Mouse (Mus musculus) neural tube, embryonic 12.5 days (tissue): ENCODE measurements at regions not wholly inside any gene's neighbourhood (a gene's known extent, or its start where the extent isn't known, plus 50 kb on each side); places are given as distances from the start of the nearest gene placed in this dataset.
A peak's percentile ranks its signal among the peaks of the same experiment; 100 is the strongest.

Source experiments
- ATAC-seq: fragments of 200-750 bp; cut with Nextera tagmentation; 2 replicates; pipeline ENCODE4 v1.8.0; 2017; ENCODE audit warnings: low read depth, mild to moderate bottlenecking, moderate TSS enrichment, moderate library complexity; ENCODE audit not compliant: low FRiP score
- H3K27ac ChIP-seq: fragments of 300-500 bp; sonication (generic); 2 replicates; pipeline ENCODE4 v1.5.1; 2016
- H3K27me3 ChIP-seq: fragments of 300-500 bp; sonication (generic); replicated peaks from 2 replicates; pipeline ENCODE4 v1.6.1; 2016; ENCODE audit warnings: mild to moderate bottlenecking
- H3K36me3 ChIP-seq: fragments of 300-500 bp; sonication (generic); 2 replicates; pipeline ENCODE4 v1.6.1; 2016; ENCODE audit warnings: mild to moderate bottlenecking
- H3K4me1 ChIP-seq: fragments of 300-500 bp; sonication (generic); 2 replicates; pipeline ENCODE4 v1.6.1; 2016
- H3K4me2 ChIP-seq: fragments of 300-500 bp; sonication (generic); replicated peaks from 2 replicates; pipeline ENCODE4 v1.6.1; 2016; ENCODE audit warnings: mild to moderate bottlenecking
- H3K4me3 ChIP-seq: fragments of 300-500 bp; sonication (generic); 2 replicates; pipeline ENCODE4 v1.5.1; 2016
- H3K9ac ChIP-seq: fragments of 300-500 bp; sonication (generic); 2 replicates; pipeline ENCODE4 v1.6.1; 2016; ENCODE audit warnings: mild to moderate bottlenecking
- H3K9me3 ChIP-seq: fragments of 300-500 bp; sonication (generic); 2 replicates; pipeline ENCODE4 v1.6.1; 2016; ENCODE audit warnings: mild to moderate bottlenecking
- WGBS: fragments of 180-500 bp; shearing (Covaris S2); methylation state at CpG from one replicate; pipeline ENCODE4 v1.1.7; 2016; 5-methylcytosine and 5-hydroxymethylcytosine counted together

GRCm38 (mm10) chr2:138640654-138641053 lies 384.3 kb downstream of the Btbd3 start:
- no peaks in the 10 kb centered on the region for H3K9me3 ChIP-seq
- no peak overlapping the region for H3K4me2 ChIP-seq
- no peaks in the 10 kb centered on the region for H3K4me1 ChIP-seq
- no peak for ATAC-seq
- H3K36me3 ChIP-seq, result no peaks in the 10 kb centered on the region
- 94% methylated on average over 2 of the region's 2 CpGs for WGBS
- H3K4me3 ChIP-seq, result no peak overlapping the region
- H3K9ac ChIP-seq, result no peak overlapping the region
- H3K27ac ChIP-seq, result no peak overlapping the region
- no peaks in the 10 kb centered on the region for H3K27me3 ChIP-seq

DNA sequence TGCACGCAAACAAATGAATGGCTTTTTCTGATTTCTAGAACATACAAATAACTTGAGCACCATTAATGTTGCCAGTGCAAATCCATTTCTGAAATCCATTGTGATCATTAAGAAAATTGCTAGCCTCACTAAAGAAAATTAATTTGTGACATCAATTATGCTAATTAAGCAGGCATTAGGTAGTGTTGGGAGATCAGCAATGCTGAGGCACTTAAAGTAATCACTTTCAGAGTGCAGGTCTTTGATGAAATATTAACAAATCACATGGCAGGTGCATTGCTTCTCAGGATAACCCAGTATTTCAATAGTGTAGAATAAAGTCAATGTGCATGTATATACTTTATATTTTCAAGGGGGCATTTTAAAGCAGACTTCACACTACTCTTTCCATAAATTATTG lies 385.0 kb downstream of the Btbd3 start:
- Histone ChIP-seq H3K36me3 (no peaks in the 10 kb centered on the region), H3K4me1 (no peaks in the 10 kb centered on the region), H3K4me2 (no peak overlapping the region), H3K4me3 (no peak overlapping the region), H3K9me3 (no peaks in the 10 kb centered on the region), H3K27me3 (no peaks in the 10 kb centered on the region), H3K9ac (no peak overlapping the region), H3K27ac (no peak overlapping the region)
- 76% methylated on average over 1 of the region's 1 CpGs for WGBS
- no peak for ATAC-seq

GRCm38 (mm10) chr2:138648616-138649015 lies 392.3 kb downstream of the Btbd3 start:
- Histone ChIP-seq H3K36me3 (no peaks in the 10 kb centered on the region), H3K27ac (no peak overlapping the region), H3K9me3 (no peaks in the 10 kb centered on the region), H3K9ac (no peak overlapping the region), H3K27me3 (no peaks in the 10 kb centered on the region), H3K4me2 (no peak overlapping the region), H3K4me1 (no peaks in the 10 kb centered on the region), H3K4me3 (no peak overlapping the region)
- WGBS, result 65% methylated on average over 3 of the region's 3 CpGs
- no peak for ATAC-seq

DNA sequence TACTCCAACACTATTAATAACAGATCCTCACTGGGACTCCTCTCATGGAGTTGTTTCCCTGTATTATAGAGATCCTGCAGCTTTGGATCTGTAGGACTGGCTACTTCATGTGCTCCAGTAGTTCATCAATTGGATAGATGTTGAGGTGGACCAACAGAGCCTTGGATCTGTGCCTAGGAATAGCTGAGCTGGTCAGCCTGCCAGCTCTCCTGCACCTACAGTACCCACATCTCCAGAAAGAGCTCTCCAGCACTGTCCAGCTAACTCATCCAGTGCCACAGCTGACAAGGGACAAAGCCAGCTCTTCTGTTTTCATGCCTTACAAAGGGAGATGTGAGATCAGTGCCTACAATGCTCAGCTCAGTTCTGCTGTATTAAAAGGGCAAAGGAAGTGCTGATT lies 403.0 kb downstream of the Btbd3 start:
- Histone ChIP-seq H3K9ac (no peak overlapping the region), H3K36me3 (no peaks in the 10 kb centered on the region), H3K4me3 (no peak overlapping the region), H3K27me3 (no peaks in the 10 kb centered on the region), H3K9me3 (no peaks in the 10 kb centered on the region), H3K4me1 (no peaks in the 10 kb centered on the region), H3K27ac (no peak overlapping the region), H3K4me2 (no peak overlapping the region)
- no peak for ATAC-seq

DNA sequence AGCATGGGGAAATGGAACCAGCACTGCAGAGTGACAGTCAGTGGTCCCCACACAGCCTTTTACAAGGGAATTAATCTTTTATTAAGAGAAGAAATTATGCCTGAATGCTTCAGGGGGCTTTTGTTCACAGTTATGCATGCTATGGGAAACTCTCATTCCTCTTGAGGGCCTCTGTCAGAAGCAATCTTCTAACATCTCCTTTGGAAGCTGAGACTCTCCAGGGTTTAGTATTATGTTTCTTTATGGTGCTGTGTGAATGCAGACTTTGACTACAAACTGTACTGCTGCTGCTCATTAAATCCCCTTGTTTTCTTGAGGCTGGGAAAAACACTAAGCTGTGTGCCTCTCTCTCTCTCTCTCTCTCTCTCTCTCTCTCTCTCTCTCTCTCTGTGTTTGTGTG lies 413.9 kb downstream of the Btbd3 start:
- no peak overlapping the region for H3K4me3 ChIP-seq
- no peaks in the 10 kb centered on the region for H3K36me3 ChIP-seq
- H3K9me3 ChIP-seq, result no peaks in the 10 kb centered on the region
- no peaks in the 10 kb centered on the region for H3K4me1 ChIP-seq
- H3K27me3 ChIP-seq, result no peaks in the 10 kb centered on the region
- no peak for ATAC-seq
- no peak overlapping the region for H3K27ac ChIP-seq
- no peak overlapping the region for H3K9ac ChIP-seq
- no peak overlapping the region for H3K4me2 ChIP-seq

GRCm38 (mm10) chr2:138674801-138675200 lies 418.4 kb downstream of the Btbd3 start:
- no peak for ATAC-seq
- no peak overlapping the region for H3K4me3 ChIP-seq
- no peaks in the 10 kb centered on the region for H3K27me3 ChIP-seq
- no peak overlapping the region for H3K9ac ChIP-seq
- H3K27ac ChIP-seq, result no peak overlapping the region
- H3K9me3 ChIP-seq, result no peaks in the 10 kb centered on the region
- no peaks in the 10 kb centered on the region for H3K36me3 ChIP-seq
- H3K4me2 ChIP-seq, result no peak overlapping the region
- no peaks in the 10 kb centered on the region for H3K4me1 ChIP-seq

DNA sequence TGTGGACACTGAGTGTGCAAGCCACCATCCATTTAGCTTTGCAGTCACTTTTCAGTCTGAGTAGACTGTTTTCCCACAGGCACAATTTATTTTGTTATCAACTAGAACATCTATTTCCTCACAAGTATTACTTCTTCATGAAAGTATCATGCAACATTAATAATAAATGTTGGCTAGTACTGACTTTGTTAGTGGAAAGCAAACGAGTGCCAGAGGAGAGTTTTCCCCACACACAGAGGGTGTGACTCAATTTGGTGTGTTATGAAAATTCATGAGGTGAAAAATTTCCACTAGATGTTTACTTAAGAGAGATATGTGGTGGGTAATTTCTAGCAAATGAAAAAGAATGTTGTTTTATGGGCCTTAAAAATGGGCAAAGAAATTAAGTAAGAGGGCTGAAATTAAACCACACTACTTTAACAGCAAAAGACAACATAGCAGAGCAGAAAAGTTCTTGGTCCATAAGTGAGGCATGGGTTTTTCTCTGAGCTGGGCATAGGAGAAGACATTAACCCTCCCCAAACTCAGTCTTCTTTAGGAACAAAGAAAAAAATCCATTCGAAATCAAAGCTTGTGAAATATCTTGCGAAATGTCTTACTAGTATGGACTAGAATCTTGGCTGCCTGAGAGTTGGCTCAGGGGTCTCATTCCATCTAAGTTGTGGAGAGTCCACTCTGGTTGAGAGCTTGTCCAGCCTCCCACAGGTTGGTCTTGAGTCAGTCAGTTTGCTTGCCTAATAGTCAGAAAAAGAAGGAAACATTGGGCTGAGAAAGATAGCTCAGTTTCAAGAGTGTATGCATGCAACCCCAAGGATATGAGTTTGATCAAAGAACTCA lies 419.1 kb downstream of the Btbd3 start:
- Histone ChIP-seq H3K4me3 (no peak overlapping the region), H3K27me3 (no peaks in the 10 kb centered on the region), H3K9ac (no peak overlapping the region), H3K27ac (no peak overlapping the region), H3K9me3 (no peaks in the 10 kb centered on the region), H3K36me3 (no peaks in the 10 kb centered on the region), H3K4me1 (no peaks in the 10 kb centered on the region), H3K4me2 (no peak overlapping the region)
- WGBS, result 82% methylated on average over 3 of the region's 3 CpGs
- ATAC-seq, result no peak

- no peaks in the 10 kb centered on the region for H3K4me1 ChIP-seq
- no peaks in the 10 kb centered on the region for H3K36me3 ChIP-seq
- no peak overlapping the region for H3K4me2 ChIP-seq
- H3K9me3 ChIP-seq, result no peaks in the 10 kb centered on the region
- H3K9ac ChIP-seq, result no peak overlapping the region
- no peak for ATAC-seq
- no peaks in the 10 kb centered on the region for H3K27me3 ChIP-seq
- H3K4me3 ChIP-seq, result no peak overlapping the region
- H3K27ac ChIP-seq, result no peak overlapping the region
Observed at GRCm38 (mm10) chr2:138688140-138688871, 431.9 kb downstream of the Btbd3 start.

DNA sequence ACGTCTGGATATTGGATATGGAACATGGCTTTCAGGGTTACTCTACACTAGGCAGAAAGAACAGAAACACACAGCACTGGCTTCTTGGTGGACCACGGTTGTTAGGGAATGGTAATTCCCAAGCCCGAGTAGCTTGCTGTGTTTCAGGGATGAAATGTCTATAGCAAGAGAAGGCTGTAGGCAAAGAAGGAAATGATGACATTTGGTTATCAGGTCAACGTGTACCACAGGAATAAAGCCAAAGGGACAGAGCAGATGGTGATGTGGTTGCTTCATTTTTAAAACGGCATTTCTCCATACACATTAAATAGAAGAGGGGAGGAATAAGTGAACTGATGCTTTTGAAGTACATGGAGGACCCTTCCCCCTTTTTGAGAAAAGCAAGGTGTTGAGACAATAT lies 433.1 kb downstream of the Btbd3 start:
- no peak overlapping the region for H3K4me3 ChIP-seq
- no peaks in the 10 kb centered on the region for H3K27me3 ChIP-seq
- no peak overlapping the region for H3K4me2 ChIP-seq
- no peaks in the 10 kb centered on the region for H3K36me3 ChIP-seq
- no peak for ATAC-seq
- WGBS, result 90% methylated on average over 5 of the region's 5 CpGs
- H3K9me3 ChIP-seq, result no peaks in the 10 kb centered on the region
- no peaks in the 10 kb centered on the region for H3K4me1 ChIP-seq
- H3K9ac ChIP-seq, result no peak overlapping the region
- no peak overlapping the region for H3K27ac ChIP-seq

DNA sequence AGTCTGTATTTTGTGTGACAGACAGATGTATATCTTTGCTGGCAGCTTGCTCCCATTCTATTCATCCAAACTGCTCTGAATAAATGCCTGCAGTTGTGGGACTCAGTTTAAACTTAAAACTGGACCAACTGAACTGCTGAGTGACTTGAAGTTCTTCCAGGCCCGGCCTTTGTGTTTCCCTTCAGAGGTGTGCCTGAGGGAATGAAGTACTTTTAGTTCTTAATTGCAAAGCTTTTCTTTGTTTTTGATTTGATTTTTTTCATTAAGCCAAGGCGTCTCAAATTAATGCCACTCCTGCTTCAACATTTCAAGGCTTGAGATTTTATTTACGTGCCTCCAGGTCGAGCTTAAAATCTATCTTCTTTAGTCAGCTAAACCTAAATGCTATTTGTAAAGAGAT lies 446.4 kb downstream of the Btbd3 start:
- 87% methylated on average over 4 of the region's 4 CpGs for WGBS
- no peaks in the 10 kb centered on the region for H3K4me1 ChIP-seq
- no peak for ATAC-seq

GRCm38 (mm10) chr2:138703943-138704541 lies 447.7 kb downstream of the Btbd3 start:
- no peaks in the 10 kb centered on the region for H3K9me3 ChIP-seq
- ATAC-seq, result peak; percentile 44; the same call in 1 of the 2 replicates
- no peak overlapping the region for H3K4me2 ChIP-seq
- no peaks in the 10 kb centered on the region for H3K36me3 ChIP-seq
- no peak overlapping the region for H3K9ac ChIP-seq
- H3K27ac ChIP-seq, result no peak overlapping the region
- WGBS, result 77% methylated on average over 4 of the region's 4 CpGs
- H3K27me3 ChIP-seq, result no peaks in the 10 kb centered on the region
- peaks cover 6% of the 10 kb centered on the region; the same call in 1 of the 2 replicates for H3K4me1 ChIP-seq
- no peak overlapping the region for H3K4me3 ChIP-seq

More for the DNA sequence above, 446.4 kb downstream of the Btbd3 start:
- Histone ChIP-seq H3K4me3 (no peak overlapping the region), H3K9me3 (no peaks in the 10 kb centered on the region), H3K9ac (no peak overlapping the region), H3K27ac (no peak overlapping the region), H3K27me3 (no peaks in the 10 kb centered on the region), H3K36me3 (no peaks in the 10 kb centered on the region), H3K4me2 (no peak overlapping the region)

GRCm38 (mm10) chr2:138708763-138709162 lies 452.4 kb downstream of the Btbd3 start:
- no peaks in the 10 kb centered on the region for H3K36me3 ChIP-seq
- H3K9me3 ChIP-seq, result no peaks in the 10 kb centered on the region
- H3K4me1 ChIP-seq, result peaks cover 10% of the 10 kb centered on the region; the same call in 1 of the 2 replicates
- 0% methylated on average over 2 of the region's 2 CpGs for WGBS
- no peak overlapping the region for H3K9ac ChIP-seq
- no peaks in the 10 kb centered on the region for H3K27me3 ChIP-seq
- no peak overlapping the region for H3K4me3 ChIP-seq
- ATAC-seq, result peak; percentile 88
- no peak overlapping the region for H3K4me2 ChIP-seq
- H3K27ac ChIP-seq, result no peak overlapping the region
